Mouse (Mus musculus) hindbrain, embryonic 12.5 days (tissue): Measurements from ENCODE around the gene Zfp655. TPM values are rescaled to one million over a fixed set of nuclear protein-coding genes. Genes with fewer than 3 reads are reported as not detected.

ENCODE experiments used
- polyA plus RNA-seq: library from polyadenylated mRNA; unstranded; fragments of >200 nt; fragmentation: Nextera tagmentation; extraction: Ambion mirVana; gene quantifications from 2 replicates; pipeline ENCODE4 v1.2.1, GENCODE M21; 2016

Zfp655 gene
- polyA plus RNA-seq, 1 experiment from 2014 or later: 43.6 TPM

Other genes starting within 250 kb of the Zfp655 start
- not detected in 2 replicates for gene Gm4871, start 199.0 kb upstream of the Zfp655 start, polyA plus RNA-seq
- not detected in 2 replicates for gene 1700018F24Rik, start 188.7 kb upstream of the Zfp655 start, polyA plus RNA-seq
- gene Arpc1a, start 147.9 kb upstream of the Zfp655 start, polyA plus RNA-seq: 191 and 201 TPM in 2 replicates
- gene Kpna7, start 147.7 kb upstream of the Zfp655 start, polyA plus RNA-seq: not detected in 2 replicates
- 95.5 and 108 TPM in 2 replicates for gene Arpc1b, start 117.5 kb upstream of the Zfp655 start, polyA plus RNA-seq
- gene Pdap1, start 91.5 kb upstream of the Zfp655 start, polyA plus RNA-seq: 111 and 144 TPM in 2 replicates
- 210 and 215 TPM in 2 replicates for gene Bud31, start 91.4 kb upstream of the Zfp655 start, polyA plus RNA-seq
- 20.6 and 21.3 TPM in 2 replicates for gene Ptcd1, start 64.6 kb upstream of the Zfp655 start, polyA plus RNA-seq
- gene Cpsf4, start 64.5 kb upstream of the Zfp655 start, polyA plus RNA-seq: 58.1 and 58.4 TPM in 2 replicates
- gene Atp5j2, start 39.7 kb upstream of the Zfp655 start, polyA plus RNA-seq: 476 and 529 TPM in 2 replicates
- gene Zkscan14, start 29.8 kb upstream of the Zfp655 start, polyA plus RNA-seq: 10.5 and 11.3 TPM in 2 replicates
- 17.9 and 20.2 TPM in 2 replicates for gene Zkscan5, start 27.2 kb upstream of the Zfp655 start, polyA plus RNA-seq
- 0.38 and 0.79 TPM in 2 replicates for gene Zscan25, start 48.8 kb downstream of the Zfp655 start, polyA plus RNA-seq
- gene Cyp3a57, start 113.6 kb downstream of the Zfp655 start, polyA plus RNA-seq: not detected in 2 replicates
- gene Cyp3a16, start 238.0 kb downstream of the Zfp655 start, polyA plus RNA-seq: not detected in 2 replicates